Mouse (Mus musculus): ENCODE measurements around the gene Prkcg.

GRCm38 (mm10) chr7:3367569-3367968, 78.6 kb downstream of the Prkcg start:
- no peak for TF ChIP-seq NRF1 (IDR thresholded peaks at IDR 0.05; ENCODE audit: low read depth, low read length)
- no peak for TF ChIP-seq CTCF (conservative IDR thresholded peaks at IDR 0.05 in 1 of 2, IDR thresholded peaks at IDR 0.05 in 1 of 2; ENCODE audit: low read depth in 2 of 2, low read length in 2 of 2)
- no peak for TF ChIP-seq BHLHE40 (IDR thresholded peaks at IDR 0.05; ENCODE audit: low read depth, low read length)
- no peak for TF ChIP-seq EP300 (IDR thresholded peaks at IDR 0.05; ENCODE audit: low read length)
- TF ChIP-seq MAX (IDR thresholded peaks at IDR 0.05; ENCODE audit: low read length) = no peak
- TF ChIP-seq RCOR1 (conservative IDR thresholded peaks at IDR 0.05; ENCODE audit: low read depth, low read length) = no peak
- TF ChIP-seq POLR2A (IDR thresholded peaks at IDR 0.05; ENCODE audit: low read depth, low read length) = no peak
- no peak for TF ChIP-seq E2F4 (IDR thresholded peaks at IDR 0.05; ENCODE audit: insufficient replicate concordance, low read depth, low read length)
- TF ChIP-seq RAD21 (IDR thresholded peaks at IDR 0.05; ENCODE audit: low read depth, low read length) = no peak
- no peak for TF ChIP-seq KAT2A (IDR thresholded peaks at IDR 0.05; ENCODE audit: insufficient replicate concordance, low read length)
- no peak for TF ChIP-seq POLR2AphosphoS2 (IDR thresholded peaks at IDR 0.05; ENCODE audit: low read depth, low read length)
- no peak for TF ChIP-seq CHD2 (IDR thresholded peaks at IDR 0.05; ENCODE audit: low read length)
